Mouse (Mus musculus) cerebellum, adult 2 months (tissue): ENCODE results near the gene Asgr2.

Experiments used
- CTCF ChIP-seq: fragments of 200-500 bp; IDR thresholded peaks from 2 replicates; pipeline ENCODE4 v1.5.1; 2011; ENCODE audit warnings: low read depth, mild to moderate bottlenecking, control low read depth, low read length, moderate library complexity, borderline replicate concordance; ENCODE audit not compliant: insufficient read depth
- POLR2A ChIP-seq: fragments of 200-500 bp; IDR thresholded peaks from 2 replicates; pipeline ENCODE4 v1.6.1; 2011; ENCODE audit warnings: low read length, control low read depth, borderline replicate concordance; ENCODE audit not compliant: insufficient read depth

- TF ChIP-seq CTCF, result no peak
- no peak for TF ChIP-seq POLR2A
These were observed 39.3 kb upstream of the Asgr2 start for GRCm38 (mm10) chr11:70053156-70053555.
